Mouse (Mus musculus) lung, postnatal 4 days (tissue): ENCODE results near the gene Trim58.
A peak's percentile ranks its signal among the peaks of the same experiment; 100 is the strongest.

Experiments used
- DNase-seq, 2 experiments: peaks; one replicate each; pipeline ENCODE4 v3.0.0; 2021

Gene Trim58

GRCm38 (mm10) chr11:58640272-58640867 is at the start of gene Trim58:
Gene Trim58 (plus strand): TSS chr11:58640465.
- DNase-seq: peak in 1 of 2 experiments; percentile 26

GRCm38 (mm10) chr11:58594814-58595213 is 45.5 kb upstream of the Trim58 start, which contains the start of gene Olfr324:
Gene Olfr324 (plus strand): TSS chr11:58595114.
- no peak for DNase-seq

DNA sequence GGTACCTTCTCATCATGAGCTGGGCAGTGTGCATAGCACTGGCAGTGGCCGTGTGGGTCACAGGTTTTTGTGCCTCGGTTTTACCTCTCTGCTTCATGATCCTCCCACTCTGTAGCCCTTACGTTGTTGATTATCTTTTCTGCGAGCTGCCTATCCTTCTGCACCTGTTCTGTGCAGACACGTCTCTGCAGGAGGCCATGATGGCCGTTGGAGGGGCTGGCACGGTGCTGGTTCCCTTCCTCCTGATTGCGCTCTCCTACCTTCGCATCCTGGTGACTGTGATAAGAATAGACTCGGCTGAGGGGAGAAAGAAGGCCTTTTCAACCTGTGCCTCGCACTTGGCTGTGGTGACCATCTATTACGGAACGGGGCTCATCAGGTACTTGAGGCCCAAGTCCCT is 42.4 kb upstream of the Trim58 start:
- DNase-seq: no peak

DNA sequence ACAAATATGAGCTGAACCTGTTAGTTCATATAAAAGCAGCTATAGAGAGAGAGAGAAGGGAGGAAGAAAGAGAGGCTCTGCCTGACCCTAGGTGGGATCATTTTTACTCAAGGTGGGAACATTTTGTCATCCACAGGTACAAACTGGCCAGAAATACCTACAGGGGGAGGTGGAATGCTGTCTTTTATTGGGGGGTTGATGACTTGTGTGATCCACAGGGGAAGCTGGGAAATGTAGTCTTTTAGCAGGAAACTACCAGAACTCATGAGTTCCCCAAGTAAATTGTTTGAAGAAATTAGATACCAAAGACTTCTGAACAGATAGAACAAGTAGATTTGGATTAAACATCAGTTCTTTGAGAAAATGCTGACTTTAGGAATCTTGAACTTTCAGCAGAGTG is 38.2 kb upstream of the Trim58 start:
- DNase-seq: no peak

DNA sequence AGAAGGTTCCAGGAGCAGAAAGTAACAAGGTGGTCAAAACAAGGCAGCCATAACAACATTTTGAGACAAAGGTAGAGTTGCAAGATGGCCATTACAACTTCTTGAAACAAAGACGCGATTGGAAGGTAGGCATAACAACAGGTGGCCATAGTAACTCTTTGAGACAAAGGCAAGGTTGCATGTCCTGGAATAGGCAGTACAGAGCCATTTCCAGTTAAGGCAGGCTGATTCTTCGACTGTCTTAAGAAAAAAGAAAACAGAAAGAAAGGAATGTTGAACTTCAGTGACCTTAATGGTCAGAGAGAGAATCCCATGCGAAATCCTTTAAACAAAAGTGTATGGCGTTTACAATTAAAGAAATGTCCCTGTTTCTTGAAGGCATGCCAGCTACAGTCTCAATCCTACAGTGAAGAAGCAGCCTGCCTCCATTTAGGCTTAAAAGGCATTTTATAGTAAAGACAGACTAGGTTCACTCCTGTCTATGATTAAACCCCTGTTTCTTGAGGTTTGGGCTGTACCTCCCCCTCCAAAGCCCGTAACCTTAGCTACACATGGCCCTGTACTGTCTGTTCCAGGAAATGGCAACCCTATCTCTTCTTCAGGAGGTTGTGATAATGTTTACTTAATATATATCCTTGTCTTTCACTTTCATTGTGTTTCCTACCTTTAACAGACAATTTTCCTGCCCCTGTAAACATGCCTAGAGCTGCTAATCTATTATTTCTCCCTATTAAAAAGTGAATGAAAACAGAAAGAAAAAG is 37.3 kb upstream of the Trim58 start:
- no peak for DNase-seq

DNA sequence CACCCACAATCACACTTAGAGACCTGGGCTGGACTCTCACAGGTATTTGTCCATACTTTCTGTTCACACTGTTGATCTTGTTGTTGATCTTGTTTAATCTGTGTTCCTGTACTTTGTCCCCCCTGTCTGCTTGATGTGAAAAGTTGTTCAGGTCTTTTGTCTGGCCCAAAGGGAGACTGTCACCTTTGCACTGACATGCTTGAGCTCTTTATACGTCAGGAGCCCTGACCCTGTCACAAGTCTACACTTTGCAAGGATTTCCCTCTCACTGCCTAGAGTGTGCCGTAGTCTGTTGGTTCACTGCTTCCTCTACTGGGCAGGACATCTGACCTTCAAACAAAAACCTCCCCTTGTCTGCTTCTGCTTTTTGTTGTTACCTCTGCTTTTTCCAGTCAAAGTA is 35.6 kb upstream of the Trim58 start:
- no peak for DNase-seq

- no peak for DNase-seq
These were observed 35.0 kb upstream of the Trim58 start for GRCm38 (mm10) chr11:58605228-58605627.

GRCm38 (mm10) chr11:58606177-58606919 is 33.9 kb upstream of the Trim58 start:
- DNase-seq: no peak

GRCm38 (mm10) chr11:58607030-58607429 is 33.2 kb upstream of the Trim58 start:
- DNase-seq: no peak

DNA sequence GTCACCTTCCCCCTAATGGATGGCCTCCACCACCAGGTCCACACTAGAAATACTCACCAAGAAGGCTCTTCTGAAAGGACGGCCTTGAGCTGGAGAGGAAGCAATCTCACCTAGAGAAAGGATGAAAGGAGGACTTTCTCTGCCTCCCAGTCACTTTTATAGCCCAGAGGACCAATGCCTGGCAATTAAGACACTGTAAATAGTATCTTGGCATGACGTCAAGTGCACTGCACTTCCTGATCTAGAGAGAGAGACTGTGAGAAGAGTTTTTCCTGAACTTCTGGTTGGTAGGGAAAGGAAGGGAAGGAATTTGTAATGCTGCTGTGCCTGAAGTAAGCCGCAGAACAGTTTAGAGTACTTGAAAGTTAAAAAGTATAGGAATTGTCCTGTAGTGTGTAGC is 26.9 kb upstream of the Trim58 start:
- DNase-seq: no peak

DNA sequence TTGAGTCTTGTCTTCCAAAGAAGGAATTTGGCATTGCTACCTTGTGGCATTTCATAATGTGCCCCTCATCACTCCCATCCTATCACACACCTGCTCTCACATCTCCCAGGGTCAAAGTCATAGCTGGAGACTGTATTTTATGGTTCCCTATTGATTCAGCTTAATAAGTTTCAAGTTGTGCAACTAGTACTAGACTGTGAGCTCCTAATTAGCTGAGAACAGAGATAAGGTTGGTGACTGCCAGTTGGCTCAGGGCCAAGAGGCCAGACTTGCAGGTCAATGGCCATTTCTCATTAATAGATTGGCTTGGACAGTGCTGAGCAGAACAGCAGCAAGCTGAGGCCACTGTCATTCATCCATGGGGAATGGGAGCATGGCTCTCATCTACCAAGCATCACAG is 25.7 kb upstream of the Trim58 start:
- DNase-seq: peak; percentile 8 to 69

DNA sequence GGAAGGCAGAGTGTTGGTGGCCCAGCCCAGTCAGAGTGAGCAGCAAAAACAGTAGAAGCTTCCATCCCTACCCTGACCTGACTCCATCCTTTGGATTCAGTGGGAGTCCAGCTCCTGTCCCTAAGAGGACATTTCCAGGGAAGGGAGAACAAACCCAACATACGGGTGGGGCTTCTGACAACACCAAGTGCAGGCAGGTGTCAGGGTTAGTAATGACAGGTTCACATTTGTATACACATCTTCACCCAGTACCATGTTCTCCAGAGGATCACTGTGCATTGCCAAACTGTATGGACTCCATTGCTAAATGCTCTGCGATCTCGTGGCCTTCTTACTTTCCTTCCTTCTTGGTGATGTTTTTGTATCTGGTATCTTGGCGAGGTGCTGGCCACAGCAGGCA is 24.3 kb upstream of the Trim58 start, which contains the start of gene 2210407C18Rik:
Gene 2210407C18Rik, minus strand, starts transcription at position 101 of the 400 bp plus-strand sequence.
- no peak for DNase-seq

DNA sequence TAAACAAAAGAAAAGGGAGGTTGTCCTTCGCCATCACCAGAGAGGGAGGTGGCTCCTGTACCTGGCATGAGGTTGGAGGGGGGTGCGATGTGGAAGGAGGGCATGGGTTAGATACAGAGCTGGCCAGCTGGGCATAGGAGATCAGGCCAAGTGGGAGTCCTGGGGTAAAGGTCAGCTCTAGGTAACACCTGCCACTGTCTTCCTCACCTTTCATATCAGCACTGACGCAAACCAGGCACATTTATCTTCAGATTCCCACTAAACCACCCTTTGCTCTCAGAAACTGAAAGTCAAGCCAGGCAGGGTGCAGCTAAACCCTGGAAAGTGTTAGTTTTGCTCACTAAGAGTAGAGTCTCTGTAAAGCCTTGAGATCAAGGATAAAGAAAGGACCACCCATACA is 21.9 kb upstream of the Trim58 start:
- DNase-seq: no peak

GRCm38 (mm10) chr11:58618793-58619192 is 21.5 kb upstream of the Trim58 start:
- DNase-seq: no peak

- no peak for DNase-seq
These were observed 14.1 kb upstream of the Trim58 start for GRCm38 (mm10) chr11:58626146-58626545.

DNA sequence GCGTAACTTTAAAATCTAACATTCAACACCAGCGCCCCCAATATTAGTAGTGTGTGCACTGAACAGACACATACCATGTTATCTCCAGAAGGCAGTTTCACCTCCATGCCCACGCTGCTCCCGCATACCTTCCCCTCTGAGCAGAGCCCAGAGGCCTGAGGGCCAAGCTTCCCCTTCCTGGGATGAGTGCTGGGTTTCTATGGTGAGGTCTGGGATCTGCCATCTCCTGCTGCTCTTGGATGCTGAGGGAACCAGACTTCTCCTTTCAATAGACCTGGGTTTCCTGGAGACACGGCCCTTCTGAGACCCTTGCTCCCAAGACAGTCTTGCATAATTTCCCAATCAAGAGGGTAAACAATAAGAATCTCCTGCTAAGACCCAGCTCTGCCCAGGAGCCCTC is 9.9 kb upstream of the Trim58 start, which contains the start of gene Olfr323:
Gene Olfr323, minus strand, starts transcription at position 101 of the 400 bp plus-strand sequence.
- DNase-seq: no peak

DNA sequence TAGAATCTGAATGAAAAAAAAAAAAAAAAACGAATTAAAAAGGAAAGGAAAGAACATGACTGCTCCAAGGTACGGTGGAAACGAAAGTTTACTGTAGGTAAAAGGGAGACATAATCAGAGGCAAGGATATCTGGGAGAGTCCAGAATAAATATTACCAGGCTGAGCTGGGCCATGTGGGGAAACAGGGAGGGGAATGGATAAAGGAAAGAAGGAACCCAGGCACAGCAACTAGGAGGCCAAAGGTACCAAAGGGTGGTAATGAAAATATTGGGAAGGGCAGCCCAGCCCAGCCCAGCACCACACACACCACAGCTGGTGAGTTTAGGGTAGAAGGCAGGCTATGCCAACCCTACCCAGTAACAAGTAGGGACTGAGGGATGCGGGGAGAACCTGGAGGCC is 5.4 kb upstream of the Trim58 start:
- no peak for DNase-seq

DNA sequence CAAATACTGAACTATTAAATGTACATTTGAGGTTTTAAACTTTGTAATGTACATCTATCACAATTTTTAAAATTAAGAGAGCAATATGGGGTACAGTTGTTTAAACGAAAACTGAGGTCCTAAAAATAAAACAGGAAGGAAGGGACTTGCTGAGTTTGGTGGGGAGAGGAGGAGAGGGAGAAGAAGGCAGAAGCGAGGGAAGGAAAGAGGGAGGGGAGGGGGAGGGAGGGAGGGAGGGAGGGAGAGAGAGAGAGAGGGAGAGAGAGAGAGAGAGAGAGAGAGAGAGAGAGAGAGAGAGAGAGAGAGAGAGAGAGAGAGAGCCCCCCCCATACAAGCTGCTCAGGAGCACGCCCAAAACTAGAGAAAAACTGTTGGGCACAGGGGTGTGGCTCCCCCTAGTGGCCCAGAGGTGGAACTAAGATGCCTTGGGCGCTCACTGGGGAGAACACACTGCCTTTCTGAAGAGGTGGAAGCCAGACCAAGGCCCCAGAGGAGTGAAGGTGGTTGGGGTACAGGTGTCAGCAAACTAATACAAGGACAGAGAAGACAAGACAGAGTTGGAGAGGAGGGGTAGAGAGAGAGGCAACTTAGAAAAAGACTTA is 3.8 kb upstream of the Trim58 start:
- peak; percentile 39 to 56 for DNase-seq

DNA sequence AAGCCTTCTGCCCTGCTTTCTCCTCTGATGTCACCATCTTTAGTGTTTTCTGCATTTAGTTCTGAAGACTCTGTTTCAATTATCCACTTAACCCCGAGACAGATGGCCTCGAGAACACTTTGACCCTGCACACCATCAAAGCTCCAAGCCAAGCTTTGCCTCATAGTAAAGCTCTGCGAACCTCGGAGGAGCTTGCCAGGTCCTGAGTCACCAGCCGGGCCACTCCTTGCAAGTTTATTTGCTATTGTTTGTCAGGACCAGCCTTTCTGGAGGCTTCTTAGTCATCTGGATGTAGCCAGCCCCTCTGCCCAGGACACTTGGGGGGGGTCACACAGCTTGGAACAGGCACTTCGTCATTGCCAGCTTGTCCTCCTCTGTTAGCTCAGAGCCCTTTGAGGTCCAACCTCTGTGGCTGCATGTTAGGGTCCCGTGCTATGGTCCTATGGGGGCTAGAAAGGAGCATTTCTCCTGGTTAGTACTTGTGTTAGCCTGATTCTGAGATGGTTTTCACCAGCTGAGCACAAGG is 2.0 kb upstream of the Trim58 start:
- DNase-seq: no peak

- DNase-seq: no peak
These were observed 792 bp downstream of the Trim58 start for GRCm38 (mm10) chr11:58641057-58641456.

GRCm38 (mm10) chr11:58641638-58642358 is 1.5 kb downstream of the Trim58 start:
- DNase-seq: no peak

DNA sequence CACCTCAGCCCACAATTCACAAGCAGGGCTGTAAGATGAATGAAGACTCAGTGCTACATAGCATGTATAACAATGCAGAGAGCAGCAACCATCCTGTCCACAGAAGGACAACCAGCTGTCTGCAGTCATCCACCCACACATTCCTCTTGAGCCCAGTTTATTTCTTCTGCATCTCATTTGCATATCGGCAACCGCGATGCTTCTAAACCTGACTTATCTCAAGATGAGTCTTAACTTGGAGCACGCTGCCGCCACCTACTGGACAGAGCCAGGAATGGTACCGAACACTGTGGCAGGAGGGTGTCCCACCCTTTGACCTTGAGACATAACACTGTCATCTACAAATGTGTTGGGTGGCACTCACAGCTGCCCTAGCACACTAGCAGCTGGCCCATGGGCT is 3.1 kb downstream of the Trim58 start:
- DNase-seq: peak in 1 of 2 experiments; percentile 28
